Mouse (Mus musculus): ENCODE results near the gene Gna14. TPM values are rescaled to one million over a fixed set of nuclear protein-coding genes. Genes with fewer than 3 reads are reported as not detected.

Gene Gna14
- polyA plus RNA-seq, 1 experiment from 2014 or later = 1.3 TPM

GRCm38 (mm10) chr19:16607634-16608033 lies 172.1 kb downstream of the Gna14 start:
- no peaks in the 10 kb centered on the region for H3K9me3 ChIP-seq (replicated peaks; ENCODE audit: control insufficient read depth, low read length)
- H3K27ac ChIP-seq (ENCODE audit: low read length) = no peak overlapping the region
- no peak for ATAC-seq (replicated peaks; ENCODE audit: extremely low read depth, insufficient read depth, low FRiP score)
- H3K4me3 ChIP-seq (ENCODE audit: low read length) = no peak overlapping the region
- 84% methylated on average over 6 of the region's 6 CpGs for WGBS
- no peak overlapping the region for H3K4me2 ChIP-seq (ENCODE audit: low read depth, low read length)
- no peak overlapping the region for H3K9ac ChIP-seq (ENCODE audit: low read length)
- no peaks in the 10 kb centered on the region for H3K36me3 ChIP-seq (ENCODE audit: control insufficient read depth, insufficient read depth)
- H3K4me1 ChIP-seq (ENCODE audit: control insufficient read depth, insufficient read depth, low read length) = no peaks in the 10 kb centered on the region
- no peaks in the 10 kb centered on the region for H3K27me3 ChIP-seq (ENCODE audit: control insufficient read depth, insufficient read depth, low read length)

GRCm38 (mm10) chr19:16623154-16623553 lies 187.6 kb downstream of the Gna14 start:
- 76% methylated on average over 4 of the region's 4 CpGs for WGBS
- Histone ChIP-seq H3K4me2 (ENCODE audit: low read depth, low read length) (no peak overlapping the region), H3K36me3 (ENCODE audit: control insufficient read depth, insufficient read depth) (no peaks in the 10 kb centered on the region), H3K9ac (ENCODE audit: low read length) (no peak overlapping the region), H3K4me3 (ENCODE audit: low read length) (no peak overlapping the region), H3K4me1 (ENCODE audit: control insufficient read depth, insufficient read depth, low read length) (0 out of 2 replicates have a peak, but pooled peaks cover 2% of the 10 kb centered on the region), H3K27me3 (ENCODE audit: control insufficient read depth, insufficient read depth, low read length) (no peaks in the 10 kb centered on the region), H3K27ac (ENCODE audit: low read length) (no peak overlapping the region), H3K9me3 (replicated peaks; ENCODE audit: control insufficient read depth, low read length) (no peaks in the 10 kb centered on the region)
- ATAC-seq (replicated peaks; ENCODE audit: extremely low read depth, insufficient read depth, low FRiP score) = no peak

GRCm38 (mm10) chr19:16624994-16625393 lies 189.4 kb downstream of the Gna14 start:
- H3K9ac ChIP-seq (ENCODE audit: low read length) = no peak overlapping the region
- ATAC-seq (replicated peaks; ENCODE audit: extremely low read depth, insufficient read depth, low FRiP score) = no peak
- no peaks in the 10 kb centered on the region for H3K36me3 ChIP-seq (ENCODE audit: control insufficient read depth, insufficient read depth)
- 0 out of 2 replicates have a peak, but pooled peaks cover 2% of the 10 kb centered on the region for H3K4me1 ChIP-seq (ENCODE audit: control insufficient read depth, insufficient read depth, low read length)
- no peak overlapping the region for H3K4me2 ChIP-seq (ENCODE audit: low read depth, low read length)
- H3K27me3 ChIP-seq (ENCODE audit: control insufficient read depth, insufficient read depth, low read length) = no peaks in the 10 kb centered on the region
- H3K4me3 ChIP-seq (ENCODE audit: low read length) = no peak overlapping the region
- H3K9me3 ChIP-seq (replicated peaks; ENCODE audit: control insufficient read depth, low read length) = no peaks in the 10 kb centered on the region
- H3K27ac ChIP-seq (ENCODE audit: low read length) = no peak overlapping the region

GRCm38 (mm10) chr19:16625610-16626395 lies 190.2 kb downstream of the Gna14 start:
- Histone ChIP-seq H3K27ac (ENCODE audit: low read length) (no peak overlapping the region), H3K27me3 (ENCODE audit: control insufficient read depth, insufficient read depth, low read length) (no peaks in the 10 kb centered on the region), H3K36me3 (ENCODE audit: control insufficient read depth, insufficient read depth) (no peaks in the 10 kb centered on the region), H3K9me3 (replicated peaks; ENCODE audit: control insufficient read depth, low read length) (no peaks in the 10 kb centered on the region), H3K4me2 (ENCODE audit: low read depth, low read length) (no peak overlapping the region), H3K9ac (ENCODE audit: low read length) (no peak overlapping the region), H3K4me3 (ENCODE audit: low read length) (no peak overlapping the region), H3K4me1 (ENCODE audit: control insufficient read depth, insufficient read depth, low read length) (0 out of 2 replicates have a peak, but pooled peaks cover 2% of the 10 kb centered on the region)
- 14% methylated on average over 14 of the region's 14 CpGs for WGBS
- ATAC-seq (replicated peaks; ENCODE audit: extremely low read depth, insufficient read depth, low FRiP score) = 0 out of 2 replicates have a peak, but pooled peaks have one; percentile 45

Measured in heart, embryonic 16.5 days (tissue).